Mouse (Mus musculus): ENCODE results near the gene Zdbf2.

- TF ChIP-seq CTCF (IDR thresholded peaks at IDR 0.05; ENCODE audit: borderline replicate concordance, extremely low read depth, insufficient read depth, insufficient read length) (no peak), POLR2A (IDR thresholded peaks at IDR 0.05; ENCODE audit: borderline replicate concordance, extremely low read depth, insufficient read depth, insufficient read length, poor library complexity, severe bottlenecking) (no peak)
Observed at GRCm38 (mm10) chr1:63246862-63247521, 26.1 kb upstream of the Zdbf2 start.

Data from brain, embryonic 14.5 days (tissue).